Mouse (Mus musculus) lung, postnatal 14 days (tissue): ENCODE data around the gene Bbip1.
"Not testable (repeated sequence)": the region's sequence is repeated elsewhere in the genome, so short reads cannot be mapped to it uniquely, and the experiment has no call there.

Source experiments
- DNase-seq: peaks from one replicate; pipeline ENCODE4 v3.0.0; 2021

Gene Bbip1

GRCm38 (mm10) chr19:53943802-53944785 is at the start of gene Bbip1, which contains the start of gene Shoc2:
Bbip1 (minus strand) TSS chr19:53944627.
Shoc2 (plus strand) TSS chr19:53944306.
- peak; percentile 97 for DNase-seq

GRCm38 (mm10) chr19:53993860-53994259 is 49.4 kb upstream of the Bbip1 start:
- DNase-seq = no peak

GRCm38 (mm10) chr19:53990538-53990937 is 46.1 kb upstream of the Bbip1 start:
- no peak for DNase-seq

- no peak for DNase-seq
Observed at GRCm38 (mm10) chr19:53984628-53985027, 40.2 kb upstream of the Bbip1 start.

- no peak for DNase-seq
Observed at GRCm38 (mm10) chr19:53983336-53983735, 38.9 kb upstream of the Bbip1 start.

GRCm38 (mm10) chr19:53982041-53982440 is 37.6 kb upstream of the Bbip1 start:
- DNase-seq = no peak

- DNase-seq = no peak
Observed at GRCm38 (mm10) chr19:53973656-53974055, 29.2 kb upstream of the Bbip1 start.

GRCm38 (mm10) chr19:53971938-53972337 is 27.5 kb upstream of the Bbip1 start:
- DNase-seq = no peak

GRCm38 (mm10) chr19:53969226-53969625 is 24.8 kb upstream of the Bbip1 start:
- DNase-seq = no peak

GRCm38 (mm10) chr19:53964910-53965633 is 20.6 kb upstream of the Bbip1 start:
- no peak for DNase-seq

- DNase-seq = not testable (repeated sequence)
Observed at GRCm38 (mm10) chr19:53964347-53964746, 19.9 kb upstream of the Bbip1 start.

GRCm38 (mm10) chr19:53962511-53962910 is 18.1 kb upstream of the Bbip1 start:
- no peak for DNase-seq

- no peak for DNase-seq
Observed at GRCm38 (mm10) chr19:53957513-53957912, 13.1 kb upstream of the Bbip1 start.

GRCm38 (mm10) chr19:53945171-53946042 is 980 bp upstream of the Bbip1 start:
- peak; percentile 49 for DNase-seq

GRCm38 (mm10) chr19:53944786-53945169 is 351 bp upstream of the Bbip1 start:
- no peak for DNase-seq

GRCm38 (mm10) chr19:53942342-53942741 is 2.1 kb downstream of the Bbip1 start:
- DNase-seq = no peak

GRCm38 (mm10) chr19:53941139-53941538 is 3.3 kb downstream of the Bbip1 start:
- DNase-seq = no peak

- no peak for DNase-seq
Observed at GRCm38 (mm10) chr19:53939467-53939866, 5.0 kb downstream of the Bbip1 start.

- no peak for DNase-seq
Observed at GRCm38 (mm10) chr19:53934046-53934445, 10.4 kb downstream of the Bbip1 start.

GRCm38 (mm10) chr19:53933050-53933449 is 11.4 kb downstream of the Bbip1 start:
- no peak for DNase-seq

- DNase-seq = no peak
Observed at GRCm38 (mm10) chr19:53929218-53929617, 15.2 kb downstream of the Bbip1 start.

GRCm38 (mm10) chr19:53926705-53927104 is 17.7 kb downstream of the Bbip1 start:
- DNase-seq = no peak

GRCm38 (mm10) chr19:53925338-53925751 is 19.1 kb downstream of the Bbip1 start:
- no peak for DNase-seq
